Mouse (Mus musculus) T-helper 1 cell (primary cell): Measurements from ENCODE around the gene Ints4.
"Not testable (repeated sequence)": the region's sequence is repeated elsewhere in the genome, so short reads cannot be mapped to it uniquely, and the experiment has no call there.

Experiments
- in situ Hi-C: fragments of 300-600 bp; cut with MboI, MseI; formaldehyde crosslinking; loops from one replicate; pipeline ENCODE4 v1.15.1; 2025; ENCODE audit warnings: high pct_unique_total_duplicates

The Ints4 gene

DNA sequence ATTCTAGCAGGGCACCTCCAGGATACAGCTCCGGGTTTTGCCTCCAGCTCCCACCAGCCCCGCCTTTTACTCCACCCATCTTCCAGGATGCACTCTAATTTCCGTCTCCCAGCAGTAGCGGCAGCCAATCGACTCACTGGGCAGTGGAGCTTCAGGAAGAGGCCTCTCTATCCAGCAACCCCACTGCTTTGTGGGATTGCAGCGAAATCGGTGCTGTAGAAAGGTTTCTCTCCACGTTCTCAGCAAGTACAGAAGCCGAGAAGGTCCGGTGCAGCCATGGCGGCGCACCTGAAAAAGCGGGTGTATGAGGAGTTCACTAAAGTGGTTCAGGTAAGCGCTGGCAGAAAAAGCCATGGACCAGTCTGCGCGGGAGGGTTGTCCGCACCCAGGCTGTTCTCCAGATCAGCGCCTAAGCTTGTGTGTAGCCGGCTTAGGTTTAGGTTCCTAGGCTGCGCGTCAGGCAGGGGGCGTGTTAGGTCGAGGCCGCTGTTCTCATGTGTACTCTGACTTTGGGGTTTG, at the start of gene Ints4:
TSS of gene Ints4 (plus strand) at position 136 of the 519 bp plus-strand sequence.
- in situ Hi-C loops = no loop called here

DNA sequence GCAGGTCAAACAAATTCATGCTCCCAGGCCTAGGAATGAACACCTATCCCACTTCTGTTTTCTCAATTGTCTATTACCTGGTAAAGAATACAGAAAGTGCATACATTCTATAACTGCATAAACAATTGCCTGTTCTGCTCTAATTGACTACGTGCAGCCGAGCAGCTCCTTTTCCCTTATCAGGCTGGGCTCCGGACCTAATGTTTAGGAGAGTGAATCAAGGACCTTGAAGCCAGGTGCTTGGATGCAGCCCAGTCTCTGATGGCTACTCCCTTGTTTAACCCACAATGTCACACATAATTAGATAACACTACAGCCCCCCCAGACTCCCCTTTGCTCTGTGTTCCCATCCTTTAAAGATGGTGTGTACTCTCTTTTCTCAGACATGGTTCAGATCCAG, 47.2 kb upstream of the Ints4 start:
- in situ Hi-C loops = not testable (repeated sequence)

DNA sequence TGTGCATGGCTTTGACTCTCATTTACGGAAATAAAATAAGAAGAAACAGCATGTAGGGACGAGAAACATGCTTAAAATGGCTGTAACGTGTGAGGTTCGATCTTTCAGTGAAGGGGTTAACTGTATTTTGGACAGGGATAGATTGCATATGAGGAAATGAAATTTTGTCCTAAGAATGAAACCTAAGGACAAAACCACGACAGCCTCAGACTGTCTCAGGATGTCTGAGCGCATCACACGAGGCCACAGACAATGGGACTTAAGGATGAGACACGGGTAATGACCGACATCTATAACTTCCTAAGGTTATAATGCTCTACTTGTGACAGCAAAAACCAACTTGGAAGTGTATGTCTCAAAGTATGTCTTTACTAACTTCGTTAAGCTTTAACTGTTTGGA, 46.2 kb upstream of the Ints4 start:
- in situ Hi-C loops = no loop called here

DNA sequence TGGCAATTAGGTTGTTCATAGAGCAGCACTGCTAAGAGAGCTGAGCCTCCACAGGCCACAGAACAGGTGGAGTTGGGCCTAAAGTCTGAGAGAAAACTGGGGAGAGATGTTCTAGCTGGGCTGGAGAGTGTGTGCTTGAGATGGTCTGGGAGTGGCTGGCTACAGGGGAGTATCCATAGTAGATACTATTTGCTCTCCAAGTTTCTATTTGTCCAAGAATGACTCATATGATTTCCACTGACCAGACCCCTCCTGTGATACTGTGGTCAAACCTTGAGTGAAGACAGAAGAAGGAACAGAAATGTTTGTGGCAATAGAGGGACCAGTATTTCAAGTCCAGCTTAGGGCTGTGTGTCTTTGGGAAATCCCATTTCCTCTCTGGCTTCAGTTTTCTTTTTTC, 41.8 kb upstream of the Ints4 start:
- in situ Hi-C loops = no loop called here

DNA sequence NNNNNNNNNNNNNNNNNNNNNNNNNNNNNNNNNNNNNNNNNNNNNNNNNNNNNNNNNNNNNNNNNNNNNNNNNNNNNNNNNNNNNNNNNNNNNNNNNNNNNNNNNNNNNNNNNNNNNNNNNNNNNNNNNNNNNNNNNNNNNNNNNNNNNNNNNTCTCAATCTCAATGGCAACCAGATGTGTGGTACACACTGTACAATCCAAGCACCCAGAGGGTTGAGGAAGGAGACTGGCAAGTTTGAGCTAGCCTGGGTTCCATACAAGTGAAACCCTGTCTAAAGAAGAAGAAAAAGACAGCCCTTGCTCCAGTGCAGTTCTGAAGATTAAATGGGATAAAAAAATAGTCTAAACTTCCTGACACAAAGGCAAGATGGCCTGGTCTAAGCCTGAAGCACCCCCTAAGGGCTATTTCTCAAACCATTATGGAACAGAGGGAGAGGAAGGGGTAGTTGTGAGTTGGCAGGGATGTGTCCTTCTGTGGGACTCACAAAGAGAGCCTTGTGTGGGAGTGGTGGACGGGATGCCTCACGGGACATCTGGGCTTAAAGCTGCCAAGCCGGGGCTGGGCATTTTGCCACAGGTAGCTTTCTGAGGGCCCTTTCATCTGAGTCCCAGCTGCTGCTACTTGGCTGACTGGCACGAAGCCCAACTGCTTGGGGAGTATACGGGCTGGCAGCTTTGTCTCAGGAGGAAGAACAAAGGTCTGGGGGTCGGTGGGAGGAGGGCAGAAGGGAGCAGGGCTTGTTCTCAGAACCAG, 34.4 kb upstream of the Ints4 start:
- in situ Hi-C loops = no loop called here

DNA sequence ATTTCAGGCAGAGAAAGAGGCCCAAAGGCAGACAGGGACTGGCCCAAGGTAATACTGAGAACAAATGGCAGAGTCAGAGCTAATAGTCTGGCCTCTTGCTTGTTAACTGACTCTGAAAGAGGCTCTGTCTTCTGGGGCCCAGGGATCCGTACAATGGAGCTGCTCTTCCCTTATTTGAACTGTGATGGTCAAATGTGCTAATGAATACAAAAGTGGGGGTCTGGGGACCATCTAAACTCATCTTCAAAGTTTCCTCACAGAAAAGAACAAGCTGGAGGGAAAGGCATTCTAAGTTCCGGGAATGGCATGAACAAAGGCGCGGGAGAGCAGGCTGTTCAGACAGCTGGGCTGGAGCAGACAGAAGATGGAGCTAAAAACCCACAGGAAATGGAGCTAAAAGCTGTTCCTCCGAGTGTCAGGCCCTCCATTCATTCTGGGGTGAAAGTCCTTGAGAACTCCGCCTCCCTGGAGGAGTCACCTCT, 33.7 kb upstream of the Ints4 start:
- in situ Hi-C loops = no loop called here

DNA sequence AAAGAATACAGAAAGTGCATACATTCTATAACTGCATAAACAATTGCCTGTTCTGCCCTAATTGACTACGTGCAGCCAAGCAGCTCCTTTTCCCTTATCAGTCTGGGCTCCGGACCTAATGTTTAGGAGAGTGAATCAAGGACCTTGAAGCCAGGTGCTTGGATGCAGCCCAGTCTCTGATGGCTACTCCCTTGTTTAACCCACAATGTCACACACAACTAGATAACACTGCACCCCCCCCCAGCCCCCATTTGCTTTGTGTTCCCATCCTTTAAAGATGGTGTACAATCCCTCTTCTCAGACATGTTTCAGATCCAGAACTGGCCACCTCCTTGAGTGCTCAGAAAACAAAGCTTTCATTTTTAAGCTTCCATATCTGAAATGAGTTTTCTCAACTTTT, 29.7 kb upstream of the Ints4 start, which contains the start of gene Kctd14:
TSS of gene Kctd14 (plus strand) at position 301 of the 400 bp plus-strand sequence.
- in situ Hi-C loops = not testable (repeated sequence)

DNA sequence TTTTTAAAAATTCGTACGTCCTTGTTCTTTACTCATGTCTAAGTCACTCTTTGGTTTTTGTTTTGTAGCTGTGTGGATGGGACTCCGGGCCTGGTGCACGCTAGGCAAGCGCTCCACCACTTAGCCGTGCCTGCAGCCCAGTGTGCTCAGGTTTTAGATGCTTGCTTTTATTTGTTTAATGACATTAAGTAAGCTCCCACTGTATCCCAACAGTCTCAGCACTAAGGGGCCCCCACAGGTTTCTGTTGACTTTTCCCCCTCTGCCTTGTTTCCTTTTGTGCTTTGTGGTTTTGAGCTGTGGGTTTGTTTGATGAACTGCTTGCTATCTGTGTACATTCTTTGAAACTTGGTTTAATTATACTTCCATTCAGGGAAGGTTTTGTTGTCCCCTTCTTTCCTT, 28.6 kb upstream of the Ints4 start:
- in situ Hi-C loops = no loop called here

DNA sequence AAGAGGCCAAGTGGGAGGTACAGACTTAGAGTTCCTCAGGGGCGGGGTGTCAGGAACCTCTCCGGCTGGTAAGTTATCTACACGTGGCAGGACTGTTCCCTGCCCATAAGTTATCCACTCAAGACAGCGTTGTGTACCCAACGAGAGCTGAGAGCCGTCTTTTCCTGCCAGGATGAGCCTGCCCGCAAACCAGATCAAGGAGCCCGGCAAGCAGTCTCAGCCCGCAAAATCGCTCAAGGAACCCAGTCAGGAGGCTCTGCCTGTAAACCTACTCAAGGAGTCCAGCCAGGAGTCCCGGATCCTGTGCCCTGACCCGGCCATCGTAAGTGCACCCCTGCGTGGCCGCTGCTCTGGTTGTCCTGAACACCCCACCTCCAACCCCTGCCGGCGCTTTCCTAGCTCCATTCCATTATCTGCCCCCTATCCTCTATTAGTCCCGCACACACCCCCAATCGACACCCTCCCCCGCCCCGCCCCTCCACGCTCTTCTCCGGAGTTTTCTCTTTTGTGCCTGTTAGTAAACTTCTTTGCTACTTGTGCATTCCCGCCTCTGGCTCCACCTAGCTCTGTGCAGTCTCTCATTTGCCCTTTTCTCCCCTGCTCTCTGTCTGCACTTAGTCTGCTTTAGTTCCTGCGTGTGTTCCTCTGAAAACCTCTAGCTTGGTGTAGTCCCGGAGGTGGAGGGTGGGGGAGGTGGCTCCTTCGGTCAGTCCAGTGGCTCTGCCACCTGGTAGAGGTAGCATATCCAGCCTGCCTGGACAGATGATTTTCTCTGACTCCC, 27.4 kb upstream of the Ints4 start:
- in situ Hi-C loops = no loop called here

DNA sequence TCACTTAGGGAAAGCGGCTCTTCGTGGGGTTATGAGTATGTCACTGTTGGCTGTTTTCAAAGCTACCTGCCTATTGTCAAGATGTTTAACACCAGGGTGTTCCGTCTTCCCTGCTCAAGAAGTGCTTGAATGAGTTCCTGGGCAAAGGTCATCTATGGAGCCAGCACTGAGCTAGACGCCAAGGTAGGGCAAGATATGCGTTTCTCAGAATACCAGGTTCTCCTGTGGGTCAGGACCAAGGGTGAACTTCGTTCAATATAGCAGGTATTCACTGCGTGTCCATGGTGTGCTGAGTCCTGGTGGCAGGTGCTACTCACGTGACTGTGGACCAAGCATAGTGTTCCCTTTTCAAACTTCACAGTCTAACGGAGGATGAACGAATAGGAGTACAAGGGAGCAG, 26.0 kb upstream of the Ints4 start:
- in situ Hi-C loops = no loop called here

DNA sequence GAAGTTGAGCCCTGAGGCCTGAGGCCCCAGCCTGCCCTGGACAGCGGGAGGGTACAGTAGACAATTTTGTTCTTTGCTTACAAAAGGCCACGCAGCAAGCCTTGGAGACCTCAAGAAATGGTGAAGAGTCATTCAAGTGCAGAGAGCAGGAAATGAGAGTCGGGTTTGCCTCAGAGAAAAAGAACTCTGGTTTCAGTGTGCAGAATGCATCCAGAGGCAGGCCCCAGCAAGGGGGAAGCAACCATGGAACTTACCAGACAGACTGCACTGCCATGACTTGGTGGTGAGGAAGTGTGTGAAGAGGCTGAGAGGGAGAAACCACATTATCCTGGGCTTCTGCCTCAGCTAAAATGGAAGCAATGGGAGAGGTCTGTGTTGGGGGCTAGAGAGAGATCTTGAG, 25.2 kb upstream of the Ints4 start:
- in situ Hi-C loops = no loop called here

DNA sequence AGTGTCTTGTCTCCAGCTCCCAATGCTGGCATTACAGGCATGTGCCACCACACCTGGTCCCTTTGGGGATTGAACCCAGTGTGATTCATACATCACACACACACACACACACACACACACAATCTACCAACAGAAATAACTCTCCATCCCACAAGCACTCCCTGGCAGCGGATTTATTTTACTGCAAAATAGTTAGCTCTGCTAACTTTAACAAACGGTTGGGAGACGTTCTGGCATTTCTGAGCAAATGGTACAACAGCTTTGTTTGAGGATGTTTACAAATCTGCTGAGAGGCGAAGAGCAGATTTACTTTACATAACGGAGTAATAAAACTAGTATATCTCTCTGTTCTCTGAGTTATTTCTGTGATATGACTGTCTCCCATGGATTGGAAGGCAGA, 7.8 kb upstream of the Ints4 start:
- in situ Hi-C loops = no loop called here

DNA sequence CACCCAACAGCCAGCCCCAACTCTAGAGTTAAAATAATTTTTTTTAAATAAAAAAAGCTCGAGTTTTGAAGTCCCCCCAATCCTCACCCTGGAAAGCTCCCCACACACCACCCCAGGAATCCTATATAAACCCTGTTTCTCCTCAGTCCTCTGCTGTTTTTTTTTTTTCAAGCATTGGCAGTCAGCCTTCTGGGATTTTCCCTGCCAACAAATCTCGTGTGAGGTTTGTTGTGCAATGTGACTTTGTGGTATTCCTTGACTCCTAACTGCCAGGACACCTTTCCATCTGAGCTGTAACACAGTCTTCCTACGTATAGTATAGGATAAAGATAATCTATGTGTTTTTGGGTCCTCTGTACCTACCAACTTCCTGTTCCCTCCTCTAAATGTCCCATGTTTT, 1.4 kb upstream of the Ints4 start:
- in situ Hi-C loops = no loop called here

DNA sequence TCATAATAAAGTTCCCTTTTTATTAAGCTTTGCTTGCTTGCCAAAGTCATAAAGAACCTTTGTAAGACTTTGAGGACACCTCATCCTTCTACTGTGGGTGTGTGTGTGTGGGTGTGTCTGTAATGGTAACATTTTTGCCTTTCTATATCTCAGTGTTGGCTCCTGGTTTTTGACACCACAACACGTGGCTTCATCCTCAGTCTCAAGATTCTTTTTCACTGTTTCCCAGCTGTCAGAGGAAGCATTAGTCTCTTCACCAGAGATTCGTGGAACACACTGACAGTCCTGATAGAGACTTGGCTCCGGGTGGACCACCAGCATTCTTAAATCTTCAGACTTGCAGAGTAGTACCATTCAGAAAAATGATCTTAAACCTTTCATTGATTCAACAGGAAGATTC, 466 bp upstream of the Ints4 start:
- in situ Hi-C loops = no loop called here

DNA sequence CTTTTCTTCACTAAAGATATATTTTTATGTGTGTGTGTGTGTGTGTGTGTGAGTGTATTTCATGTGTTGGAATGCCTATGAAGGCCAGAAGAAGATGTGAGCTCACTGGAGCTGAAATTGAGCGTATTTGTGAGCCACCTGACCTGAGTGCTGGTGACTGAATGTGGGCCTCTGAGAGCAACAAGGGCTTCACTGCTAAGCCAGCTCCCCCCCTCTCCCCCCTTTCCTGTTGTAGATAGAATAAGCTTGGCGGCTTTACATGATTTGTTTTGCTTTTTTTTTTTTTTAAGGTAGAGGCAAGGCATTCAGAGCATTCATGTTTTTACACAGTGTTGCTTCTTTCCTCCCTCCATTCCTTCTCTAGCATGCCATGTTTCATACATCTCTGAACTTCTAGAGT, 2.6 kb downstream of the Ints4 start:
- in situ Hi-C loops = no loop called here

DNA sequence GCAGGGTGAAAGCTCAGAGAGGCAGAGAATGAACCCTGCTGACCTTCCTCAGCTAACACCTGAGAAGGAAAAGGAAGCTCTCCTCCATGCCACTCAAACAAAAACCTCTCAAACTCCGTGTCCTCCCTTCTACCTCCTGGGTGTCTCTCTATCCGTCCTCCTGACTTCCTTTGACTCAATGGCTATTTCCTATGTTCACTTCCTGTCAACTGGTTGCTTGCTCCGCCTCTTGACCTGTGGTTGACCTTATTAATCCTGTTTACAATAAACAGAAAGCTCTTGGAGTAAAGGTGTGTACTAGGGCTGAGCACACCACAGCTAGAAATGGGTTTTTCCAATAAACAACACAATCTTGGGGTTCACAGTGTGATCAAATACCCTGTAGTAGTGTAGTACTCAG, 10.4 kb downstream of the Ints4 start:
- in situ Hi-C loops = no loop called here

DNA sequence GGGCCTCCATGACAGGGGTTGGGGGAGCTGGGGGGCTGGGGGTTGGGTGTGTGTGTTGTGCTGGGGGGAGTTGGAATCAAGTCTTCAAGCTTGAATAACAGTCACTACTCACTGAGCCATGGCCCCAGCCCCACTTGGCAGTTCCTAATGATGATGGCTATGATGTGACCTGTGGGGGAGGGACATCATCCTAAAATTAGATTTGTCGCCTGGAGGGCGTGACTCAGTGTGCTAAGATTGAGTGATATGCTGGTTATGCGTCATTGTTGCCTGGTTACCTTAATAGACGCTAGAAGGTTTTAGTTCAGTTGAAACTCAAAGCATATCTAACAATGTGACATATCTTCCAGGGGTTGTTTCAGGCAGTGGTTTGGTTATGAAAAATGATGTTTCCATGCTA, 11.7 kb downstream of the Ints4 start:
- in situ Hi-C loops = no loop called here

DNA sequence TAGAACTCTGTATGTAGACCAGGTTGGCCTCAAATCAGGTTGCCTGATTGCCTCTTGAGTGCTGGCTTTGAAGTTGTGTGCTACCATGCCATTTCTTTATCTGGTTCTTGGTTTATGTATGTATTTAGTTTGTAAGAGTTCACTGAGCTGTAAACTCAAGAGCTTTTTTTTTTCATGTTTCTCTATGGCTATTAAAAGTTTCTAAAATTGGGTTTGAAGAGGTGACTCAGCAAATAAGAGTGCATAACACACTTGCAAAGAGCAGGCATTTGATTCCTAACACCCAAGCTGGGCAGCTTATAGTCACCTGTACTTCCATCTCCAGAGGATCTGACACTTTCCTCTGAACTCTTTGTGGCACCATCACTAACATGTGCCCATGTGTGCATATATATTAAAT, 14.3 kb downstream of the Ints4 start:
- in situ Hi-C loops = no loop called here

DNA sequence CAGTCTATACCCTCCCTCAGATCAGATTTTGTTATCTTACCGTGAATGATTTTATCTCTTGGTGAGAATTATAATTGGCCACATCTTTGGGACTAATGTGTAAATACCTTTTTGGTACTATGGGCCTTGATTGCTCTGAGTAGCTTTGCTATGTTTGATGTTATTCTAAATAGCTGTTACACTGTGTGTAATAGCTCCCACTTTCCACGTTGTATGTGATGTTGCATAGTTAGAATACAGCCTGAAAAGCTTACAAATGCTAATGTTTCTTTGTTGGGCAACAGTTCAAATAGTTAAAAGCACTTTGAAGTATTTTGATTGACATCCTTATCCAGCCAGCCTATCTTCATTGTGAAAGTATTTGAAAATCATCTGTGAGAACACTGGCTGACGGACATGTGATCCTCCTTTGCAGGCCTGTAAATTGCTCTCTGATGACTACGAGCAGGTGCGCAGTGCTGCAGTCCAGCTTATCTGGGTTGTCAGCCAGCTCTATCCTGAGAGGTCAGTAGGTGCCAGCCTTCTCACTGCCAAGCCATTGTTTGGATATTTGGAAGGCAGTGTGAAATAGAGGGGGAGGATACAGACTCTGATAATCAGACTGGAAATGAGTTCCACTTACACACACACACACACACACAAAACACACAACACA, 19.9 kb downstream of the Ints4 start:
- in situ Hi-C loops = no loop called here

DNA sequence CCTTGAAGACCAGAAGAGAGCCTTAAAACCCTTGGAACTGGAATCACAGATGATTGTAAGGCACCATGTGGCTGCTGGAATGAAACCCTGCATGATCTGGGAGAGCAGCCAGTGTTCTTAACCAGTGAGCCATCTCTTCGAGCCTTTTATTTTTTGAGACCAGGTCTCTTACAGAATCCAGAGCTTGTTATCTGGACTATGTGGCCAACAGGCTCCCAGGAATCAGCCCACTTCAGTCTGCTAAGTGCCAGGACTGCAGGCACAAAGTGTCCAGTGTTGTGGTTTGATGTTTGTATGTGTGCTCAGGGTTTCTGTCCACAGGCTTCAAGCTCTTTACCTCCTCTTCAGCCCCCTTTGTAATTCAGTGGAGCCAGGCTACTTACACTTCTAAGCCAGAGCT, 34.0 kb downstream of the Ints4 start:
- in situ Hi-C loops = no loop called here

DNA sequence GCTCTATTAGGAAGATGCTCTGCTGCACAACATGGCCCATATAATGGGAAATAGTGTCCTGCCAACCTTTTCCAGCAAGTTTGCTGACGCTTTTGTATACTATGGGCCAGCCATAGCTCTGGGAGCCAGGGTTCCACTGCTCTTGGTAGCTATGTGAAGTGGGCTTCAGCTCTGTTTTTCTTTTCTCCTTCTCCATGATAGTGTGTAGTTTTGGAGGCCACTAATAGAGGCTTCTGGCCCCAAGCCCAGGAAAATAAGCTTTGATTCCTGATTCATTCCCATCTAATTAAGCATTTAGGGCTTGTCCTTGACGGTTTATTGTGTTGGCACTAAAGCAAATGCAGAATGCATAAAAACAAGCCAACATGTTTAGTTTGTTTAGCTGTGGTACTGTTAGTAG, 39.2 kb downstream of the Ints4 start:
- in situ Hi-C loops = no loop called here

DNA sequence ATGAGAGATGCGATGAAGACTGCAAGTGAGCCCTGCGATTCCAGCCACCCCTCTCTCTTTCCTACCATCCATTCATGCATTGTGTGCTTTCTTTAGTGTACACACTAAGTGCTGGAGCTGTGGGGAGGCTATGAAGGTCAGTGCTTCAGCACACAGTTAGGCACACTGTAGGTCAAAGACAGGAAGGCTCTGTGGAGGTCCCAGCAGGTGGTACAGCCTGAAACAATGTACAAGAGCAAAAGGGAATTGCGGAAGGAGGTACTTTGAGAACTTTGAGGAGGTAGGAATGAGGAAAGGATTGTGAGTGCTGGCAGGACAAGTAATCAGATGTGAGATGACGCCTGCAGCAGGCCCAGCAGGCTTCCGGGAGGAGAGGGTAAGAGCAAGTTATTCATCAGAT, 54.8 kb downstream of the Ints4 start:
- in situ Hi-C loops = no loop called here
